Mouse (Mus musculus): ENCODE results near the gene Chn2. TPM values are rescaled to one million over a fixed set of nuclear protein-coding genes. Genes with fewer than 3 reads are reported as not detected.
"Not testable (repeated sequence)": the region's sequence is repeated elsewhere in the genome, so short reads cannot be mapped to it uniquely, and the experiment has no call there.

The Chn2 gene
- polyA plus RNA-seq, 1 experiment from 2014 or later = 13.6 TPM

GRCm38 (mm10) chr6:54163702-54164101, 124.3 kb downstream of the Chn2 start:
- Histone ChIP-seq H3K4me3 (no peak overlapping the region), H3K9me3 (no peaks in the 10 kb centered on the region), H3K27ac (no peak overlapping the region), H3K27me3 (no peaks in the 10 kb centered on the region), H3K4me2 (no peak overlapping the region), H3K9ac (no peak overlapping the region), H3K4me1 (peaks cover 16% of the 10 kb centered on the region), H3K36me3 (no peaks in the 10 kb centered on the region)
- no peak for ATAC-seq (ENCODE audit: borderline replicate concordance, extremely low read depth, low FRiP score, low TSS enrichment)

GRCm38 (mm10) chr6:54164777-54165176, 125.4 kb downstream of the Chn2 start:
- Histone ChIP-seq H3K4me3 (no peak overlapping the region), H3K9me3 (no peaks in the 10 kb centered on the region), H3K4me2 (no peak overlapping the region), H3K4me1 (peaks cover 16% of the 10 kb centered on the region), H3K27ac (no peak overlapping the region), H3K36me3 (no peaks in the 10 kb centered on the region), H3K27me3 (no peaks in the 10 kb centered on the region), H3K9ac (no peak overlapping the region)
- 49% methylated on average over 4 of the region's 4 CpGs for WGBS
- no peak for ATAC-seq (ENCODE audit: borderline replicate concordance, extremely low read depth, low FRiP score, low TSS enrichment)

- H3K4me2 ChIP-seq = no peak overlapping the region
- H3K4me3 ChIP-seq = no peak overlapping the region
- ATAC-seq (ENCODE audit: borderline replicate concordance, extremely low read depth, low FRiP score, low TSS enrichment) = no peak
- H3K9ac ChIP-seq = no peak overlapping the region
- H3K27ac ChIP-seq = no peak overlapping the region
- no peaks in the 10 kb centered on the region for H3K27me3 ChIP-seq
- no peaks in the 10 kb centered on the region for H3K9me3 ChIP-seq
- no peaks in the 10 kb centered on the region for H3K36me3 ChIP-seq
- 84% methylated on average over 7 of the region's 7 CpGs for WGBS
- peaks cover 16% of the 10 kb centered on the region for H3K4me1 ChIP-seq
Measured at GRCm38 (mm10) chr6:54165246-54165645, 125.9 kb downstream of the Chn2 start.

GRCm38 (mm10) chr6:54165863-54166262, 126.5 kb downstream of the Chn2 start:
- Histone ChIP-seq H3K36me3 (no peaks in the 10 kb centered on the region), H3K27ac (no peak overlapping the region), H3K27me3 (no peaks in the 10 kb centered on the region), H3K4me3 (no peak overlapping the region), H3K4me1 (peaks cover 16% of the 10 kb centered on the region), H3K4me2 (no peak overlapping the region), H3K9me3 (no peaks in the 10 kb centered on the region), H3K9ac (no peak overlapping the region)
- 89% methylated on average over 4 of the region's 4 CpGs for WGBS
- ATAC-seq (ENCODE audit: borderline replicate concordance, extremely low read depth, low FRiP score, low TSS enrichment) = no peak

GRCm38 (mm10) chr6:54166991-54167546, 127.7 kb downstream of the Chn2 start:
- Histone ChIP-seq H3K9ac (no peak overlapping the region), H3K27ac (no peak overlapping the region)

GRCm38 (mm10) chr6:54170286-54170894, 131.0 kb downstream of the Chn2 start:
- no peak for ATAC-seq (ENCODE audit: borderline replicate concordance, extremely low read depth, low FRiP score, low TSS enrichment)
- 74% methylated on average over 11 of the region's 11 CpGs for WGBS
- Histone ChIP-seq H3K27me3 (no peaks in the 10 kb centered on the region), H3K9me3 (no peaks in the 10 kb centered on the region), H3K27ac (no peak overlapping the region), H3K36me3 (no peaks in the 10 kb centered on the region), H3K9ac (no peak overlapping the region), H3K4me1 (no peaks in the 10 kb centered on the region), H3K4me2 (no peak overlapping the region), H3K4me3 (no peak overlapping the region)

More at GRCm38 (mm10) chr6:54166991-54167546, 127.7 kb downstream of the Chn2 start:
- H3K27me3 ChIP-seq = no peaks in the 10 kb centered on the region
- H3K36me3 ChIP-seq = no peaks in the 10 kb centered on the region
- H3K9me3 ChIP-seq = no peaks in the 10 kb centered on the region
- H3K4me2 ChIP-seq = no peak overlapping the region
- ATAC-seq (ENCODE audit: borderline replicate concordance, extremely low read depth, low FRiP score, low TSS enrichment) = no peak
- H3K4me1 ChIP-seq = peaks cover 13% of the 10 kb centered on the region
- 55% methylated on average over 7 of the region's 7 CpGs for WGBS
- no peak overlapping the region for H3K4me3 ChIP-seq

- Histone ChIP-seq H3K4me3 (no peak overlapping the region), H3K4me1 (no peaks in the 10 kb centered on the region), H3K9ac (no peak overlapping the region), H3K27me3 (no peaks in the 10 kb centered on the region), H3K27ac (no peak overlapping the region), H3K9me3 (no peaks in the 10 kb centered on the region), H3K4me2 (no peak overlapping the region), H3K36me3 (no peaks in the 10 kb centered on the region)
- WGBS = 71% methylated on average over 6 of the region's 6 CpGs
- no peak for ATAC-seq (ENCODE audit: borderline replicate concordance, extremely low read depth, low FRiP score, low TSS enrichment)
Measured at GRCm38 (mm10) chr6:54171385-54171784, 132.0 kb downstream of the Chn2 start.

- no peaks in the 10 kb centered on the region for H3K9me3 ChIP-seq
- no peak for ATAC-seq (ENCODE audit: borderline replicate concordance, extremely low read depth, low FRiP score, low TSS enrichment)
- H3K27me3 ChIP-seq = no peaks in the 10 kb centered on the region
- H3K9ac ChIP-seq = no peak overlapping the region
- H3K36me3 ChIP-seq = no peaks in the 10 kb centered on the region
- no peak overlapping the region for H3K27ac ChIP-seq
- no peaks in the 10 kb centered on the region for H3K4me1 ChIP-seq
- H3K4me3 ChIP-seq = no peak overlapping the region
- H3K4me2 ChIP-seq = no peak overlapping the region
- 58% methylated on average over 8 of the region's 8 CpGs for WGBS
Measured at GRCm38 (mm10) chr6:54175473-54176215, 136.3 kb downstream of the Chn2 start.

GRCm38 (mm10) chr6:54177081-54177480, 137.7 kb downstream of the Chn2 start:
- not testable (repeated sequence) for H3K36me3 ChIP-seq; H3K4me2 ChIP-seq; H3K27ac ChIP-seq; H3K9me3 ChIP-seq; H3K27me3 ChIP-seq; ATAC-seq (ENCODE audit: borderline replicate concordance, extremely low read depth, low FRiP score, low TSS enrichment); H3K4me1 ChIP-seq; H3K9ac ChIP-seq; H3K4me3 ChIP-seq
- 91% methylated on average over 6 of the region's 6 CpGs for WGBS

GRCm38 (mm10) chr6:54179056-54179873, 139.9 kb downstream of the Chn2 start:
- Histone ChIP-seq H3K27me3 (no peaks in the 10 kb centered on the region), H3K36me3 (no peaks in the 10 kb centered on the region; the same call in 1 of the 2 replicates), H3K4me1 (no peaks in the 10 kb centered on the region), H3K4me3 (no peak overlapping the region), H3K27ac (no peak overlapping the region), H3K9me3 (no peaks in the 10 kb centered on the region), H3K9ac (no peak overlapping the region), H3K4me2 (no peak overlapping the region)
- WGBS = 79% methylated on average over 1 of the region's 1 CpGs
- ATAC-seq (ENCODE audit: borderline replicate concordance, extremely low read depth, low FRiP score, low TSS enrichment) = no peak

GRCm38 (mm10) chr6:54179874-54180212, 140.5 kb downstream of the Chn2 start:
- WGBS = 72% methylated on average over 6 of the region's 6 CpGs
- Histone ChIP-seq H3K27ac (no peak overlapping the region), H3K27me3 (no peaks in the 10 kb centered on the region), H3K4me1 (no peaks in the 10 kb centered on the region), H3K9ac (no peak overlapping the region), H3K36me3 (no peaks in the 10 kb centered on the region; the same call in 1 of the 2 replicates), H3K4me2 (no peak overlapping the region), H3K9me3 (no peaks in the 10 kb centered on the region), H3K4me3 (no peak overlapping the region)
- ATAC-seq (ENCODE audit: borderline replicate concordance, extremely low read depth, low FRiP score, low TSS enrichment) = no peak
